Mouse (Mus musculus): ENCODE measurements around the gene Gnao1. TPM values are rescaled to one million over a fixed set of nuclear protein-coding genes. Genes with fewer than 3 reads are reported as not detected.

Gene Gnao1
- total and polyA plus RNA-seq, 2 experiments = under 0.01 to 0.26 TPM

DNA sequence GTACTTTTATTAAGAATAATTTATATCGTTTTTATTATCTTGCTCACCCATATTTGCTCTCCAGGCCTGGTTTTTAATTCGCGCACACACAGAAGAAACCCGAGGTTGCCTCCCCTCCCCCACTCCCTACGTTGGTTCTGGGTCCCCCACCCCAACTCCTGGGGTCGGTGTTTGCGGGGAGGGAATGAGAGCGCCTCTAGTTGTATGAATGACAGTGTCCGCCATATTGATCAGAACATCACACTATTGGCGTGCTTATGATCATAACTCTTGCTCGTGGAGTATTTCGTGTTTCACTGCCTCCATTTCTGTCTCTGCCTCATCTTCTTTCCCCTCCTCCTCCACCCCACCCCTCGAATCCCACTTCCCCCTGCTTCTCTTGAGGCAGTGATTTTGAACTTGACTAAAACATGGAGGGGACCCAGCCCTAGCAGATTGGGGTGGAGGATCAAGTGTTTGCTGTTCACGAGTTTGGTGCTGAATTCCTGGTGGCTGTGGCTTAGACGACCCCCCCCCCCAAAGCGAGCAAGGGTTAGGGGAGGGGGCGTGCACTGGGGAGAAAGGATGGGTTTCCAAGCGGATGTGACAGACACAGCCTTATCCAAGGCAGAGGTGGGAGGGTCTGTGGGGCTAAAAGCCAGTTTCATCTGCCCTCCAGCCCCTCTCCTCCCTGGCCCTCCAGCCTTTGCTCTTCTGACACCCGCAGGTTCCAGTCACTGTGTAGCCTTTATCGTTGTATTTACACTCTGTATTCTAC is 2.1 kb downstream of the Gnao1 start:
- peaks cover 16% of the 10 kb centered on the region for H3K27me3 ChIP-seq (ENCODE audit: control insufficient read depth, insufficient read depth, low read length)
- H3K4me3 ChIP-seq (ENCODE audit: insufficient read depth, low read depth, low read length) = no peak overlapping the region
- no peaks in the 10 kb centered on the region for H3K79me2 ChIP-seq (ENCODE audit: control insufficient read depth, insufficient read depth, low read length)
- H3K27ac ChIP-seq (replicated peaks; ENCODE audit: insufficient read depth, low read depth, low read length) = no peak overlapping the region
- no peak for DNase-seq (ENCODE audit: extremely low read depth, low read depth, low spot score)
- no peaks in the 10 kb centered on the region; the same call in 1 of the 2 replicates for H3K4me1 ChIP-seq (ENCODE audit: control insufficient read depth, insufficient read depth, low read length)
- WGBS = 29% methylated on average over 20 of the region's 20 CpGs
- TF ChIP-seq POLR2A (IDR thresholded peaks at IDR 0.05; ENCODE audit: extremely low read depth, insufficient read depth, low read length) (no peak), CTCF (IDR thresholded peaks at IDR 0.05; ENCODE audit: low read depth, low read length) (no peak)
- no peak overlapping the region for H3K9ac ChIP-seq (ENCODE audit: low read depth, low read length)
- no peaks in the 10 kb centered on the region for H3K36me3 ChIP-seq (ENCODE audit: control insufficient read depth, insufficient read depth, low read length)

DNA sequence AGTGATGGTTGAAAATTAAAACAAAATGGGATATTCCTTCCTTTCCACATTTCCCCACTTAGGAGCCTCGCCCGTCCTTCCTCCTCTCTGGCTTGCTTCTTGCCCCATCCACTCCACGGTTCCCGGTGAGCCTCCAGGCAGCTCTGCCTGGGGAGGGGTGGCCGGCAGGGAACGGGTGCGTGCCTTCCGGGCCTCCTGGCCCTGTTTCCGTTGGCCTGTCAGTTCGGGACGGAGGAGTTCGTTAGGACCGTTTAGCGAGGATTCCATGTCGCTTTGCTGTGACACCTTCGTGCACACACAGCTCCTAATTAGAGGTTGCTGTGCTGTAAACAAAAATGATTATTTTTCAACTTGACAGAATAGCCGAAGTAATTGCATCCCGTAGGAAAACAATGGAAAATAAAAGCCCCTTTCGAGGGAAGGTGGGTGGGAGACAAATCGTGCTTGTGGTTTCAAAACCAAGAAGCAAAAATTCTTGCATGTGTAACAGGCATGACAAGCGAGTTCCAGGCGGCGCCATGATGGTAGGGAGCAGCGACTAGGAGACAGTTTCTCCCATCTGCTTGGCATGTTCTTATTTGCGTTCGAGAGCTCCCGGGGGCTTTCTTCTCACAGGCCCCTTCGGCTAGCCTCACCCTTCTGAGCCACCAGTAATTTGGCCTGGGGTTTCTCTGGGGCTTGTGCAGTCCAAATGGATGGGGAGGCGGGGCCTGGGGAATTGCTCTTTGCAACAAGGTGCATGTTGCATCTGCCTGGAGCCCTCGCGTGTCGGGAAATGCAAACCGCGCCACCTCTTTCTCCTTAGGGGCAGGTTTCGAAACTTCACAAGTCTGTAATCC is 3.0 kb downstream of the Gnao1 start:
- WGBS = 20% methylated on average over 35 of the region's 35 CpGs
- Histone ChIP-seq H3K79me2 (ENCODE audit: control insufficient read depth, insufficient read depth, low read length) (no peaks in the 10 kb centered on the region), H3K27ac (replicated peaks; ENCODE audit: insufficient read depth, low read depth, low read length) (no peak overlapping the region), H3K9ac (ENCODE audit: low read depth, low read length) (no peak overlapping the region), H3K4me1 (ENCODE audit: control insufficient read depth, insufficient read depth, low read length) (no peaks in the 10 kb centered on the region; the same call in 1 of the 2 replicates), H3K27me3 (ENCODE audit: control insufficient read depth, insufficient read depth, low read length) (peaks cover 16% of the 10 kb centered on the region), H3K4me3 (ENCODE audit: insufficient read depth, low read depth, low read length) (no peak overlapping the region), H3K36me3 (ENCODE audit: control insufficient read depth, insufficient read depth, low read length) (no peaks in the 10 kb centered on the region)
- DNase-seq (ENCODE audit: extremely low read depth, low read depth, low spot score) = no peak
- TF ChIP-seq POLR2A (IDR thresholded peaks at IDR 0.05; ENCODE audit: extremely low read depth, insufficient read depth, low read length) (no peak), CTCF (IDR thresholded peaks at IDR 0.05; ENCODE audit: low read depth, low read length) (no peak)

DNA sequence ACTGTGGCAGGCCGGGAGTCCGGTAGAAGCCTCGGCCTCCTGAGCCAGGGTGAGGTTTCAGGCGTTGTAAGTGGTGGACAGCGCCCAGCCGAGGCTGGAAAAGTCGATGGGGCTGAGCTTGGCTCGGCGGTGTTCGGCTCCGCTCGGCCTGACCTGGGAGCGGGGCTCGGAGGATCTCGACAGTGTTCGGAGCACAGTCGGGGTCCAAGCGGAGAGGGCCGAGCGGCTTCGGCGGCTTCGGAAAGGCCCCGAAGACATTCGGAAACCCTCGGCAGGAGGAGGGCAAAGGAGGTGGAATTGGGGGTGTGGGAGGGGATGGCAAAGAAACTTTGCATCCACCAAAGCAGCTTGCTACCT is 3.6 kb downstream of the Gnao1 start:
- H3K4me1 ChIP-seq (ENCODE audit: control insufficient read depth, insufficient read depth, low read length) = no peaks in the 10 kb centered on the region; the same call in 1 of the 2 replicates
- 1% methylated on average over 26 of the region's 26 CpGs for WGBS
- no peak overlapping the region for H3K4me3 ChIP-seq (ENCODE audit: insufficient read depth, low read depth, low read length)
- TF ChIP-seq POLR2A (IDR thresholded peaks at IDR 0.05; ENCODE audit: extremely low read depth, insufficient read depth, low read length) = no peak
- no peak for TF ChIP-seq CTCF (IDR thresholded peaks at IDR 0.05; ENCODE audit: low read depth, low read length)
- H3K9ac ChIP-seq (ENCODE audit: low read depth, low read length) = no peak overlapping the region
- H3K79me2 ChIP-seq (ENCODE audit: control insufficient read depth, insufficient read depth, low read length) = no peaks in the 10 kb centered on the region
- no peaks in the 10 kb centered on the region for H3K36me3 ChIP-seq (ENCODE audit: control insufficient read depth, insufficient read depth, low read length)
- H3K27ac ChIP-seq (replicated peaks; ENCODE audit: insufficient read depth, low read depth, low read length) = no peak overlapping the region
- DNase-seq (ENCODE audit: extremely low read depth, low read depth, low spot score) = no peak
- peaks cover 16% of the 10 kb centered on the region for H3K27me3 ChIP-seq (ENCODE audit: control insufficient read depth, insufficient read depth, low read length)

DNA sequence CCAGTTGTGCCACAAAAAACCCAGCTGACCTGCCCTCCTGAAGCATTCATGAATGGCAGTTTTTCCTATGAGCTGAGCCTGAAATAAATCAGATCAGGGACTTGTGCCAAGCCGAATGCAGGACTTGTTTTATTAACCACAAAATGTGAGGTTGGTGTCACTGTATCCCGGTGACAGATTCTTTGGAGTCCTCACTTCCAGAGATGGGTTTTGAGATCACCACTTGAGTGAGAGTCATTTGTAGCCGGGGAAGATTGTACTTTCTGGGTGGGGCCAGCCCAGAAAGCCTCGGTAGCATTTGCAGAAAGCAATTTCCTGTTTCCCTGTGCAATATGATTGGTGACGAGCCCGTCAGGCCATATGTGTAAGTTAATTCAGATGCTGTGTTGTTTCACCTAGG is 4.5 kb downstream of the Gnao1 start:
- H3K36me3 ChIP-seq (ENCODE audit: control insufficient read depth, insufficient read depth, low read length) = no peaks in the 10 kb centered on the region
- H3K9ac ChIP-seq (ENCODE audit: low read depth, low read length) = no peak overlapping the region
- 78% methylated on average over 6 of the region's 6 CpGs for WGBS
- no peak overlapping the region for H3K4me3 ChIP-seq (ENCODE audit: insufficient read depth, low read depth, low read length)
- no peak for TF ChIP-seq POLR2A (IDR thresholded peaks at IDR 0.05; ENCODE audit: extremely low read depth, insufficient read depth, low read length)
- no peak for TF ChIP-seq CTCF (IDR thresholded peaks at IDR 0.05; ENCODE audit: low read depth, low read length)
- H3K27ac ChIP-seq (replicated peaks; ENCODE audit: insufficient read depth, low read depth, low read length) = no peak overlapping the region
- H3K4me1 ChIP-seq (ENCODE audit: control insufficient read depth, insufficient read depth, low read length) = no peaks in the 10 kb centered on the region; the same call in 1 of the 2 replicates
- no peaks in the 10 kb centered on the region for H3K79me2 ChIP-seq (ENCODE audit: control insufficient read depth, insufficient read depth, low read length)
- DNase-seq (ENCODE audit: extremely low read depth, low read depth, low spot score) = no peak
- H3K27me3 ChIP-seq (ENCODE audit: control insufficient read depth, insufficient read depth, low read length) = peaks cover 16% of the 10 kb centered on the region

DNA sequence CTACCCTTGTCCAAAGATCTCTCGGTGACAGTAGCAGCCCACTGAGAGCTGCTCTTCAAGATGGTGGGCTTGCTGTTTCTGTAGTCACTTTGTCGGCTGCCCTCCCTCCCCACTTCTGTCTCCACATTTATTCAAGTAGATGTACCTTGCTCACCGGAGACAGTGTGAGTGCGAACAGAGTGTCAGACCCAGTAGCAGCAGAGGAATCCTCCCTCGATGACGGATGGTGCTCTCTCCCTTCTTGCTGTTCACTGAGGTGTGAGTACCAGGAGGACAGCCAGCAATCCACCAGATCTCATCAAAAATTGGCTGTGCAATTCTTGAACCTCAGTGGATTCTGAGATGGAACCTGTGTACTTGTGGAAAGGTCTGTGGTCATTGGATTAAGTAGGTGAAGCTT is 6.5 kb downstream of the Gnao1 start:
- no peak for DNase-seq (ENCODE audit: extremely low read depth, low read depth, low spot score)
- 73% methylated on average over 6 of the region's 6 CpGs for WGBS

More for the DNA sequence above, 6.5 kb downstream of the Gnao1 start:
- no peaks in the 10 kb centered on the region for H3K36me3 ChIP-seq (ENCODE audit: control insufficient read depth, insufficient read depth, low read length)
- no peaks in the 10 kb centered on the region for H3K79me2 ChIP-seq (ENCODE audit: control insufficient read depth, insufficient read depth, low read length)
- no peaks in the 10 kb centered on the region for H3K4me1 ChIP-seq (ENCODE audit: control insufficient read depth, insufficient read depth, low read length)
- H3K27me3 ChIP-seq (ENCODE audit: control insufficient read depth, insufficient read depth, low read length) = peaks cover 16% of the 10 kb centered on the region
- TF ChIP-seq CTCF (IDR thresholded peaks at IDR 0.05; ENCODE audit: low read depth, low read length) (no peak), POLR2A (IDR thresholded peaks at IDR 0.05; ENCODE audit: extremely low read depth, insufficient read depth, low read length) (no peak)
- H3K4me3 ChIP-seq (ENCODE audit: insufficient read depth, low read depth, low read length) = no peak overlapping the region
- no peak overlapping the region for H3K27ac ChIP-seq (replicated peaks; ENCODE audit: insufficient read depth, low read depth, low read length)
- no peak overlapping the region for H3K9ac ChIP-seq (ENCODE audit: low read depth, low read length)

Measured in liver, adult 2 months (tissue).